Mouse (Mus musculus) natural killer cell, adult 2 months (primary cell): Measurements from ENCODE around the gene Rex1bd.
"Not testable (repeated sequence)": the region's sequence is repeated elsewhere in the genome, so short reads cannot be mapped to it uniquely, and the experiment has no call there.

Source experiments
- DNase-seq, 2 experiments: peaks; one replicate each; pipeline ENCODE4 v3.0.0; 2022; ENCODE audit warnings: low spot score in 2 of 2

The Rex1bd gene

DNA sequence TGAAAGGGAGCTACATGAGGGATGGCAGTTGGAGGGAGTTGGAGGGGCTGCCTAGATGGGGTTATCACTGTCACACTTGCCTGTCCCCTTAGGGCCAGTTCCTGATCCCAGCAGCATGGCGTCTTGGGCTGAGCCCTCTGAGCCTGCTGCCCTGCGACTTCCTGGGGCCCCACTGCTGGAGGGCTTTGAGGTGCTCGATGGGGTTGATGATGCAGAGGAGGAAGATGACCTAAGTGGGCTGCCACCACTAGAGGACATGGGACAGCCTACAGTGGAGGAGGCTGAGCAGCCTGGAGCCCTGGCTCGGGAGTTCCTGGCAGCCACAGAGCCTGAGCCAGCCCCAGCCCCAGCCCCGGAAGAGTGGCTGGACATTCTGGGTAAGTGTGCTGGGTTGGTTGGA lies 22.7 kb upstream of the Rex1bd start:
- DNase-seq = no peak

DNA sequence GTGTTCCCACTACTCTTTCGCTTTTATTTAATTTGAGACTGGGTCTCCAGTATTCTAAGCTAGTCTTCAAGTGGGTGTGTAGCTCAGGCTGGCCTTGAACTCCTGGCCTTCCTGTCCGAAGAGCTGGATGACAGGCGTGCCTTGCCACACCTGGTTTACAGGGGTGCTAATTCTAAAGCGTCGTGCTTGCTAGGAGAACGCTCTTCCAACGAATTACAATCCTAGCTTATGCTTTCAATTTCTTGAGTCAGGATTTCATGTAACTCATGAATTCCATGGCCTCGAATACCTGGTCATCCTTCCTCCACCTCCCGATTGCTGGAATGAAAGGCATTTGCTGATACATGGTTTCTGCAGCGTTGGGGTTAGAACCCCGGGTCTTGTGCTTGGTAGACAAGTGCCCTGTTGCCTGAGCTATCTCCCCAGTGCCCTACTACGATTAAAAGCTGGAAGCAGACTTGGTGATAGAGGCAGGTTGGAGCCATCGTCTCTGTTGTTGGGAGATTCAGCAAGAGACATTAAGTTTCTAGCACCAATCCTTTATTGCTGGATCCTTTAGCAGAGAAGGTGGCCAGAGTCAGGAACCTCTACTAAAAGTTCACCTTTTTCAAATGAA lies 21.7 kb upstream of the Rex1bd start:
- DNase-seq = no peak

DNA sequence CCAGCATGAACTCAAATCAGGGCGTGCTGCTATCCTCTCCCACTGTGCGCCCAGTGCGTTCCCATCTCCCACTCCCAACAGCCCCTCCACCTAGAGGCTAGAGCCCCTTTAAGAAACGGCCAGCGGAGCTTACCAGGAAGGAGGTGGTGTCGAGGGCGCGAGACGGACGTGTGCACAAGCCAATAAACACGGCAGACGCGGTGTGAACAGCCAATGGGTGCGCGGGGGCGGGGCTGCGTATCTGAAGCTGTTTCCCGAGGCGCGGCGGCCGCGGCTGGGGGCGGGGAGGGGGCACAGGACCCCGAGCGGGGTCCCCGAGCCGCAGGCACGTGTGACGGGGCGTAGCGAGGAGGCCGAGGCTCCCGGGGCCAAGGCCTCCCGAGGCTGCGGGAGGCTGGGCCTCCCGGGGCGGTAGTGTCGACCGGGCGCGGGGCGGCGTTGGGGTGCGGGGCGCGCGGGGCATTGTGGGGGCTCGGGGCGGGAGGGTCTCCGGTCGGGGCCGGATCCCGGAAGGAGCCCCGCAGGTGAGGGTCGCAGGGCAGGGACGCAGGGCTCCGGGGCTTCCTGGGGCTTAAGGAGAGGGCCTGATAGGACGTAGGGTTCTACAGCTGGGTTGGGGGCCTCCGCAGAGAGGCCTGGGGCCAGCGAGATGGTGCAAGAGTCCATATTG lies 21.1 kb upstream of the Rex1bd start, which contains the start of the genes Fkbp8 and Kxd1:
Fkbp8 (plus strand) TSS at position 213 of the 670 bp plus-strand sequence.
Kxd1 (minus strand) TSS at position 445 of the 670 bp plus-strand sequence.
- peak; percentile 95 for DNase-seq

DNA sequence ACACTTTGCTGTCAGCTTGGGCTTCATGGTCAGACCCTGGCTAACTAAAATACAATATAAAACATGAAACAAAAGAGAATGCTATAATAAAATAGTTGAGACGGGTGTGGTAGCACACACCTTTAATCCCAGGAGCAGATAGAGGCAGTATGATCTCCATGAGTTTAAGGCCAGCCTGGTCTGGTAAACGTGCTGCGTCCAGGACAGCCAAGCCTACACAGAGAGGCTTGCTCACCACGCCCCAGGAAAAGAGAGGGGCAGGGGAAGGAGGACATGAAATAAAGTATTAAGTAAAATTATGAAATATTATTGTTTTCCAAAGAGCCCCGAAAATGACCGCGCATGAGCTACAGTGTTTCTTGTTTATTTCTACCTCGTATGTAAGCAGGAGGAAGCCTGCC lies 20.6 kb upstream of the Rex1bd start:
- no peak for DNase-seq

DNA sequence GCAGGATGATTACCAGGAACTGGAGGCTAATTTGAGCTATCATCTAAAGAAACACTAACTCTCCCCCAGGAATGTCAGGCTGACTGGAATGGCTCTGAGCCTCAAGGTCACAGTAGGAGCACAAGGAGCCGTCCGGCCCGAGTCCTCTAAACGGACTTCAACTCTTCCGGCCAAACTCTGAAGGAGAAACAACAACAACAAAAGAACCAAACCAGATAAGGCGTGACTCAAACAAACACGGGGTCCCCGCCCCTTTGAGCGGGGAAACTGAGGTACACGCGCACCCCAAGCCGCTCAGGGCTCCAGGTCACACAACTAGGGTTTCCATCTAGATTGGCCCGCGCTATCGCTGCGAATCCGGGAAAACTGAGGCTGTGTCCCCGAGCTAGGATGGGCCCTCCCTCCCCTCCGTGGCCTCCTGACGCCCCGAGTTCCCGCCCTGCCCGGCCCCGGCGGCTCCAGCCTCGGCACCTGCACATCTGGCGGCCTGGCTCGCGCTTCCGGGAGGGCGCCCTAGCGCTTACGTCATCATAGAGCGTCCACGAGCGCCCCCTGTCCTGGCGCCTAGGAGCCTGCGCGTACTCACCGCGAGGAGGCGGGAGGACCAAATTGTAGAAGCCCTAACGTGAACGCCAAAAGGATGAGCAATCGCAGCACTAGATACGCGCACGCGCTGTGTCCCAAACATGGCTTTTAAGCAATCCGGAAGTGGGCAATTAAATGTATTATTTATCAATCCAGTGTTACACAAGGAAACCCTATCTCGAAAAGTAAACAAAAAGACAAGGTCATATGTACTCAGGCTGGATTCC lies 16.2 kb upstream of the Rex1bd start:
- peak; percentile 94 to 96 for DNase-seq

DNA sequence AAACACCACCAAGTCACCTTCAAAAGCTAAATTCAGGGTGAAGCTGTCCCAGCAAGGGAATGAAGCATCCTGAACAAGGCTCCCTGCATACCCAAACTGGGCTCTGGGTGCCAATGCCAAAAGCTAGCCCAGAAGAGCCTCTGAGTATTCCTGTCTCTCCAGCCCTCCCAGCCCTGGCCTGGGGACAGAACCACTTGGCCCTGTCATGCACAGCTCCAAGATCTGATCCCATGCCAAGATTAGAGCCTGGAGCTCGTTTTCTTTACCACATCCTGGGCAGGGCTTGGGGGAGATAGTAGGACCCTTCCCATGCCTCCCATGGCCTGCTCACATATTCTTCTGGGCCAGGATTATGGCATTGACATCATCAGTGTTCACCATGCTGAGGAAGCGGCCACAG lies 13.1 kb upstream of the Rex1bd start:
- DNase-seq = no peak

DNA sequence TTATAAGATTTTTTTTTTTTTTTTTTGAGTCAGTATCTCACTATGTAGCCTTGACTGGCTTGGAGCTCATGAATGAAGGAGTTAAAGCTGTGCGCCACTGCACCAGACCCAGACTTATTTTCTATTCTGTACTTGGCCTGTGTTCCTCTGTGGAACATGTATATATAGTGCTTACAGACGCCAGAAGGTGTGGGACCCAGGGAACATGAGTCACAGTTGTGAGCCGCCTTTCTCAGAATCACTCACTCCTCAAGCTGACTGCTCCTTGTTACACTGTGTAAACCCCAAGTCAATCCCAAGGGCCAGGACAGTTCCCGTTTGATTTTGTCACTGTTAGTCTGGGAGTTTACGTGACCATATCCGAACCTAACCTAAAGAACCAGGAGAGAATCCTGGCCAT lies 12.5 kb upstream of the Rex1bd start:
- no peak for DNase-seq

DNA sequence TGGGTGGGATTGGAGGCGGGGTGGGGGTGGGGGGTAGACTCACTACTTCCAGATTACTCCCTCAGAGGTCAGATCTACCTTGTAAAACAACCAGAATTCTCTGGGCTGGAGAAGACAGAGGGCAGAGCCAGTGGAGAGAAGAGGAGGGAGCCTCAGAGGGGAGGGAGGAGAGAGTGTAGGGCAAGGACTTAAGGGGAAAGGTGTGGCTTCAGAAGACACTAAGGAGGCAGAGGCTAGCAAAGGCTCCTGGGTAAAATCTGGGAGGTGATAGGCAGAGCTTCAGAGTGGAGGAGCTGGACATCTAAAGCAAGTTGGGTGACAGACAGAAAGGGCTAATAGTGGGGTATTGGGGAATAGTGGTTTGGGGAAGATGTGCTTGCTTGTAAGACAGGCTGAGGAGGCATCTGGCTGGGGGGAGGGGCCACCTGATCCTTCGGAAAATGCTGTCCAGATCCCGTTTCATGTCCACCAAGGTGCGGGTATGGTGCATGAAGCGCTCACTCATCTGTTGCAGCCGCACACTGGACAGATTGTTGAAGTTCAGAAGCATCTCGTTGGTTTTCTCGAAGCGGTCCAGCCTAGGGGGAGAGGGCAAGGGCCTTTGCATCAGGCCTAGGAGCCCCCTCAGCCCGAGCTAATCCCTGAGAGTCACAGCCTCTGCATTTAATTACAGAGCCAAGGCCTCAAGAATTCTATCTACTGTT lies 11.5 kb upstream of the Rex1bd start:
- no peak for DNase-seq

DNA sequence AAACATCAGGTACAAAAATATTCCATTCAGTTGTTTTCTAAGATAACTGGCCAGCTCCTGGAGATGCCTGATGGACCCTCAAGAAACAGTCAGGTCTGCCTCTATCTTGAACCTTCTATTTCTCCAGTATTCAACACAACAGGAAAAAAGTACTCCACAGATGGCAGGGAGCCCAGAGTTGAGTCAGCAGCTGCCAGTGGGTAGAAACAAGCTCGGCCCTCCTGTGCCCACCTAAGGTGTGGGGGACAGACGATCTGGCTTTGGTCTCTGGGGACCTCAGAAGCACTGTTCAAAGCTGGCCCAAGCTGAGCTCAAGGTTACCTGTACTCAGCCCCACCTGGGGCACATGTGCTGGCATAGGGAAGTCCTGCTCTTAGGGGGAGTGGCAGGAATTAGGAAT lies 6.9 kb upstream of the Rex1bd start:
- DNase-seq = no peak

DNA sequence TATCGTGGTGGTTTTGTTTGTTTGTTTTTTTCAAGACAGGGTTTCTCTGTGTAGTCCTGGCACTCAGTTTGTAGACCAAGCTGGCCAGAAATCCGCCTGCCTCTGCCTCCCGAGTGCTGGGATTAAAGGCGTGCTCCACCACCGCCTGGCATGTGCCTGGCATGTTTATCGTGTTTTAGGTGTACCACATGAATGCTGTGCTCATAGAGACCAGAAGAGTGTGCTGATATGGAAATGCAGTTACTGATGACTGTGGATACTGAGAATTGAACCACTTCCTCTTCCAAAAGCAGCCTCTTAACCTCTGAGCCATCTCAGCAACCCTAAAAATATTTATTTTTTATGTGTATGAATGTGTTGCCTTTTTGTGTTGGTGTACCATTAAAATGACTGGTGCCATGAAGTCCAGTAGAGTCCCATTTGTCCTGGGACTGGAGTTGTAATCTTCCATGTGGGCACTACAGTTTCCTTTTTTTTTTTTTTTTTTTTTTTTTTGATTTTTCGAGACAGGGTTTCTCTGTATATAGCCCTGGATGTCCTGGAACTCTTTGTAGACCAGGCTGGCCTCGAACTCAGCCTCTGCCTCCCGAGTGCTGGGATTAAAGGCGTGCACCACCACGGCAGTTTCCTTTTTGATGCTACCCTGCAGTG lies 5.8 kb upstream of the Rex1bd start:
- no peak for DNase-seq

DNA sequence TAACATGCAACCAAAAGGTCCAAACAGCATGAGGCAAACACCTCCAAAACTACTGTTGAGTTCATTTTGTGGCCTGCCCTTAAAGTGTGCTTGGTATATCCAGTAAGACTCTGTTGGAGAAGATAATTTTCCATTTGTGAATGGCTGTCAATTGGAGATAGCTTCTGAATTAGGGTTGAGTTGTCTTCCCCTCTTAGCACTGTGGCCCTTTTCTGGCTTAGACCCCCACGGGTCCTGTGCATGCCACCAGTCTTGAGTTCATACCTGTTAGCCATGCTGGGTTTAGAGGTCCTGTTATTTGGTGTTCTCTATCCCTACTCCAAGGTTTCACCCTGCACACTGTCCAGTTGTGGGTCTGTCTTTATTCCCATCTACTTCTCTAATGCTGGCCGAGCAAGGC lies 5.2 kb upstream of the Rex1bd start:
- DNase-seq = no peak

DNA sequence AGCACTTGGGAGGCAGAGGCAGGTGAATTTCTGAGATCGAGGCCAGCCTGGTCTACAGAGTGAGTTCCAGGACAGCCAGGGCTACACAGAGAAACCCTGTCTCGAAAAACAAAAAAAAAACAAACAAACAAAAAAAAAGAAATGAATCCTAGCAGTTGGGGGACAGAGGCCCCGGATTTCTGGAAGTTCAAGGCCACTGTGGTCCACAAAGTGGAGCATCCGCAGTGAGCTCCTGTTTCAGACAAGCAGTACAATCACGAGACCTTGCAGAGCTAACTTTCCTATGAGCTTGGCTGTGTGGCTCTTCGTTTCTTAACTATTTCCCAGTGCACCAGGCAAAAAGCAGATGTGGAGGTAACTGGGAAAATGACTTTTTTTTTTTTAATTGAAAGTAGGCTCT lies 4.6 kb upstream of the Rex1bd start:
- DNase-seq = not testable (repeated sequence)

DNA sequence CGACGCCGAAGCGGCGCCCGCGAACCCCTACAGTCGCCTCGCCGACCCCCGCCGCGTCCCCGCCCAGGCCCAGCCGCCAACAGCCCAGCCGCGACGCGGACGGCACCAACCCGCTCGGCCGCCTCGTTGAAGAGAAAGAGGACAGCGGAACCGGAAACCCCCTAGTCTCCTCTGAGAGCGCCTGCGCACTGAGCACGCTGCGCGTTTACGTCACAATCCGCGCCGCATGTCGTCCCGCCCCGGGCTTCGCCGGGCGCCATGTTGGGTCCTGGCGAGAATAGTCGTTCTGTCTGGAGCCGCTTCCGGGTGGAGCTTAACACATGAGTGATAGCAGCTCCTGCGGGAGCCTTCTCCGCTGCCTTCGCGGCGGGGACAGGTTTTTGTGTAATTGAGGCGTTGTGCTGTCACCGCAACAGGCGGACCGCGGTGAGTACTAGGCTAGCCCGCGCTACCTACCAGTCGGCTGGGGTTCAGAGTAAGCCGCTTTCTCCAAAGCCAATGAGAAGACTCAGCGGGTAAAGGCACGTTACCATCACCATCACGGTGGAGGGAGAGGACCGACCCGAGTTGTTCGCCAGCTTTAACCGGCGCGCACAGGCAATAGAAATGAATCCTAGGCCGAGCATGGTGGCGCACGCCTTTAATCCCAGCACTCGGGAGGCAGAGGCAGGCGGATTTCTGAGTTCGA lies 3.8 kb upstream of the Rex1bd start, which contains the start of gene Uba52:
Uba52 (minus strand) TSS at position 574 of the 688 bp plus-strand sequence.
- DNase-seq = peak; percentile 97

DNA sequence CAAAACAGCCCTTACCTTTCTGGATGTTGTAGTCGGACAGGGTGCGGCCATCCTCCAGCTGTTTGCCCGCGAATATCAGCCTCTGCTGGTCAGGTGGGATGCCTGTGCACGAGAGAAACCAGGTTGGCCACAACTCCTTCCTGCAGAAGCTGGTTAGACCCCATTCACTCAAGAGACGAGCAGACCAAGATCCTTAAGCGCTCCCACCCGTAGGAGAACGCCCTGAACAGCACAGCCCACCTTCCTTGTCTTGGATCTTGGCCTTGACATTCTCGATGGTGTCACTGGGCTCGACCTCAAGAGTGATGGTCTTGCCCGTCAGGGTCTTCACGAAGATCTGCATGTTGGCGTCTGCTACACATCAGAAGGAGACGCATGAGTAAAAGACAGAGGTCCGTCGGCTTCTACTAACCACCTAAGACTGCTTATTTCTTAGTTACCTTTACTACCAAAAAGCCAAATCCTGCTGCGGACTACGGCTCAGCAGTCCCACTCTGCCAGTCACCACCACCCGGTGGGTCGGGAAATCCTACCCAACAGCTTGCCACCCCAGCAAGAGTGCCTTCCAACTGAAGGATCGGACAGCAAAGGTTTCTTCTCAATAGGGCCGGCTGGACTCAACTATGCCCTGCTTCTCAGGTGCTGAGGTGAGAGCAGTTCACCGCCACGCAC lies 2.9 kb upstream of the Rex1bd start:
- DNase-seq = no peak

DNA sequence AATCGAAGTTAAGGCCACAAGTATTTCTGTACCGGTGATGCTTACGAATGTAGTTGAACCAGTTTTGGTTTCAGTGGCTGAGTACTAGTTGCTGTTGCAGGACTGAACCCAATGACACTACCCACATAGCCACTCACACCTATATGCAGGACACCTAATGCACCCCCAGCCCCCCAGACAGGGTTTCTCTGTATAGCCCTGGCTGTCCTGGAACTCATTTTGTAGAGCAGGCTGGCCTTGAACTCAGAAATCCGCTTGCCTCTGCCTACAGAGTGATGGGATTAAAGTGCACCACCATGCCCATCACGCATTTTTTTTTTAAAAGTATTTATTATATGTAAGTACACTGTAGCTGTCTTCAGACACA lies 458 bp upstream of the Rex1bd start:
- no peak for DNase-seq

DNA sequence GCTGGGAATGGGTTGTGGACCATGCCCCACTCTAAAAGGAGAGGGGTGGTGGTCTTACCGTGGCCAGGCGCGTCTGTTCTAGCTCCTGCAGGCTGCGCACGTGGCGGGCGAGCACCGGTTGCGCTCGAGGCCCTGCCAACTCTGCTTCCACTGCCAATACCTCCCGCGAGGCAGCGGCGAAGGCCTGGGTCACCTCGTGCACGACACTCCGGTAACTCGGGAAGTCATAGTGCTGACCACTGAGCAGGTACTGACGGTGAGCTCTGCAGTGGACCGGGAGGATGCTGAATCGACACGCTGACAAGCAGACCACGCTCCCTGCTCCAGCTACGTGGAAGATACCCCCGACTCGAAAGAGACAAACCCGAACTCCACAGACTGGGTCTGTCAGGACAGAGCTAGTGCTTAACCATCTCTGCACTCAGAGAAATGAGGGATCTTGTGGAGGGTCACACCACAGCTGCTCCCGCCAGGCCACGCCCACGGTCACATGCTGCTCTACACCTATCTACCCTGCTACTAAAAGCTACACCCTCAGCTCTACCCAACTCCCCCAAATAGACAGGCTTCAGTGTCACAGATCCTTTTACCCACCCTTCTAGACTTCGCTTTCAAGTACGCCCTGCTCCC lies 739 bp downstream of the Rex1bd start:
- DNase-seq = no peak

DNA sequence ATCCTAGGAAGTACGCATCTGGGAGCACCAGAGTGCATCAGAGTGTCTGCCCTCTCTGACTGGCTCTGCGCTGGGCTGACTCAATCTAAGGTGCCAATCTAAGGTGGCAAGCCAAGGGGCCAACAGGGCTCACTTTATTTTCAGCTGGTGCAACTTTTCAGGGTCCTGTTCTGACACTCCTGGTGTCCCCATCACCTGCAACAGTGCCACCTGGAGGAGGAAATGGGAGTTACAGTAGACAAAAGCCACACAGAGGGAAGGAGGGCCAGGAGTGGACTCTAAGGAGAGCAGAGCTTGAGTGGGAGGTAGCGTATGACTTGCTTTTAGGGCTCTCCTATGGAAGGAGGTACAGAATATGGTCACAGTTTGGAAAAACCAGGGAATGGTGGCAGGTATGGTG lies 1.7 kb downstream of the Rex1bd start:
- DNase-seq = peak; percentile 79 to 84

DNA sequence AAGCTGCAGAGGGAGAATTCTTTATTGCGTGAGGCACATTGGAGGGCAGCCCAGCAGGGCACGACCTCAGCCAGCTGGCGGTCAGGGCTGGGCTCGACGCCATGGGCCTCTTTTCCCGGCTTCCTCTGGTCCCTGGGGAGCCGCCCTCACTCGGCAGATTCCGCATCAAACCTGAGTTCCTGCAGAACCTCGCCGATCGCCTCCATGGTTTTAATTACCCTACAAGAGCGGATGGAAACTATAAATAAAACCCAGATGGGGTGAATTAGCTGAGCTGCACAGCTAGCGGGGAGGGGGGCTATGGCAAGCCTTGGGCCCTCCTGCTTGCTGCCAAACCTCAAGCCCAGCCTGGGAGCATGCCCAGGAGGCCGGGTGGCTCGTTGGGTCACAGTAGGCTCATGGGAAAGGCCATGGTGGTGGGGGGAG lies 2.2 kb downstream of the Rex1bd start:
- DNase-seq = no peak

DNA sequence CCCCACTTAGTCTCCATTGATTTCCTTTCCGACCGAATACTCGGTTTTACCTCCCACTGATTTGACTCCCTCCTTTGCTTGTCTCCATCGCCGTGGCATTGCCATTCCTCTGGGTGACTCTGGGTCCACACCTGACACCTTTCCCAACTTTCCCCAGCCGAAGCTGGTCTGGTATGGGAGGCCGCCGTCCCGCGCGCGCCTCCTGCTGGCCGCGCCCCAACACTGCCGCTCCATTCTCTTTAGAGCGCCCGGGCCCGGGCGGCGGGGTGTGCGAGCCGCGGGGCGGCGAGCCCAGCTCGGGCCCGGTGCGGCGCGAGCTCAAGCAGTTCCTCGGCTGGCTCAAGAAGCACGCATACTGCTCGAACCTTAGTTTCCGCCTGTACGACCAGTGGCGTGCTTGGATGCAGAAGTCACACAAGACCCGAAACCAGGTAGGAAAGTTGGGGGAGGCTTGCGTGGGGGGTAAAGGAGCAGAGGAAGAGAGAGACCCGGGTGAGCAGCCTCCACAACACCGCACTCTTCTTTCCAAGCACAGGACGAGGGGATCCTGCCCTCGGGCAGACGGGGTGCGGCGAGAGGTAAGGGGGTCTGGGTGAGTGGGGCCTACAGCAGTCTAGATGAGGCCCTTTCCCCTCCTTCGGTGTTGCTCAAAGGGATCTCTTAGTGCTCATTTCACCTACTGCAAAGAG lies 3.3 kb downstream of the Rex1bd start:
- DNase-seq = peak in 1 of 2 experiments; percentile 58
